In genomic region chr4:37507732-37508131, GRCm38 (mm10) we compare ENCODE assay signal across 26 mouse cellular contexts.
"Had no signal": no experiment of that assay in that cellular context is flagged by ENCODE, and none has a peak within 500 bp of the region (broad histone marks: within the 10 kb centered on the region; RNA-seq: fewer than 3 reads in every experiment).

No protein-coding gene starts in this region.

- ATAC-seq: hindbrain, postnatal 0 days; intestine, embryonic 16.5 days had no signal

- H3K4me1 ChIP-seq: heart, embryonic 13.5 days; heart, embryonic 15.5 days; hindbrain, embryonic 13.5 days; hindbrain, embryonic 15.5 days; kidney, embryonic 15.5 days; limb, embryonic 10.5 days; limb, embryonic 12.5 days; liver, embryonic 13.5 days had no signal

- H3K4me2 ChIP-seq: heart, embryonic 11.5 days; heart, embryonic 13.5 days; heart, embryonic 15.5 days; hindbrain, embryonic 13.5 days; hindbrain, embryonic 15.5 days; kidney, embryonic 15.5 days; limb, embryonic 12.5 days; liver, embryonic 11.5 days; liver, embryonic 13.5 days had no signal

- H3K27me3 ChIP-seq: heart, embryonic 13.5 days; heart, embryonic 15.5 days; hindbrain, embryonic 13.5 days; hindbrain, embryonic 15.5 days; kidney, embryonic 15.5 days; limb, embryonic 12.5 days; liver, embryonic 13.5 days had no signal

- H3K9ac ChIP-seq: heart, embryonic 13.5 days; heart, embryonic 15.5 days; hindbrain, embryonic 13.5 days; hindbrain, embryonic 15.5 days; kidney, embryonic 15.5 days; limb, embryonic 12.5 days; liver, embryonic 13.5 days had no signal

- H3K27ac ChIP-seq: heart, embryonic 13.5 days; heart, embryonic 15.5 days; hindbrain, embryonic 13.5 days; hindbrain, embryonic 15.5 days; hindbrain, postnatal 0 days; kidney, embryonic 15.5 days; kidney, postnatal 0 days; layer of hippocampus, adult 2 months; left cerebral cortex, adult 2 months; limb, embryonic 10.5 days; limb, embryonic 12.5 days; liver, embryonic 13.5 days had no signal

- DNase-seq: gastrocnemius, postnatal 14 days; gastrocnemius, postnatal 36 days; heart, adult 18-20 months; heart, postnatal 14 days; heart, postnatal 36 days; kidney, adult 11 months; kidney, adult 2 months; kidney, adult 9 months; kidney, postnatal 14 days; kidney, postnatal 4 days; liver; liver, embryonic 13.5 days had no signal

- H3K36me3 ChIP-seq: heart, embryonic 13.5 days; heart, embryonic 15.5 days; hindbrain, embryonic 13.5 days; hindbrain, embryonic 15.5 days; kidney, embryonic 15.5 days; limb, embryonic 10.5 days; limb, embryonic 12.5 days; liver, embryonic 13.5 days had no signal

- H3K9me3 ChIP-seq: heart, embryonic 13.5 days; heart, embryonic 15.5 days; hindbrain, embryonic 13.5 days; hindbrain, embryonic 15.5 days; kidney, embryonic 15.5 days; limb, embryonic 10.5 days; limb, embryonic 12.5 days; liver, embryonic 13.5 days had no signal

- H3K4me3 ChIP-seq: heart, embryonic 13.5 days; heart, embryonic 15.5 days; hindbrain, embryonic 13.5 days; hindbrain, embryonic 15.5 days; kidney, embryonic 15.5 days; layer of hippocampus, adult 2 months; left cerebral cortex, adult 2 months; limb, embryonic 10.5 days; limb, embryonic 12.5 days; liver, embryonic 13.5 days had no signal
